Mouse (Mus musculus) hindbrain, embryonic 16.5 days (tissue): ENCODE results near the gene Glipr2. TPM values are rescaled to one million over a fixed set of nuclear protein-coding genes. Genes with fewer than 3 reads are reported as not detected.

Experiments used
- ATAC-seq: fragments of 200-750 bp; cut with Nextera tagmentation; 2 replicates; pipeline ENCODE4 v1.8.0; 2017; ENCODE audit warnings: moderate TSS enrichment, moderate library complexity
- H3K27ac ChIP-seq: fragments of 300-500 bp; sonication (generic); 2 replicates; pipeline ENCODE4 v1.5.1; 2014; ENCODE audit warnings: low read depth, mild to moderate bottlenecking, control low read depth, low read length, moderate library complexity
- H3K27me3 ChIP-seq: fragments of 300-500 bp; sonication (generic); replicated peaks from 2 replicates; pipeline ENCODE4 v1.6.1; 2014; ENCODE audit warnings: low read length; ENCODE audit not compliant: control insufficient read depth, insufficient read depth
- H3K36me3 ChIP-seq: fragments of 300-500 bp; sonication (generic); 2 replicates; pipeline ENCODE4 v1.6.1; 2014; ENCODE audit warnings: mild to moderate bottlenecking, low read length, moderate library complexity, mixed read lengths; ENCODE audit not compliant: control insufficient read depth, insufficient read depth
- H3K4me1 ChIP-seq: fragments of 300-500 bp; sonication (generic); 2 replicates; pipeline ENCODE4 v1.6.1; 2014; ENCODE audit warnings: low read depth, low read length; ENCODE audit not compliant: control insufficient read depth, insufficient read depth
- H3K4me2 ChIP-seq: fragments of 300-500 bp; sonication (generic); 2 replicates; pipeline ENCODE4 v1.6.1; 2014; ENCODE audit warnings: mild to moderate bottlenecking, low read length, control low read depth, moderate library complexity
- H3K4me3 ChIP-seq: fragments of 300-500 bp; sonication (generic); 2 replicates; pipeline ENCODE4 v1.5.1; 2014; ENCODE audit warnings: mild to moderate bottlenecking, low read length, control low read depth, moderate library complexity
- H3K9ac ChIP-seq: fragments of 300-500 bp; sonication (generic); 2 replicates; pipeline ENCODE4 v1.6.1; 2014; ENCODE audit warnings: low read depth, mild to moderate bottlenecking, control low read depth, low read length, moderate library complexity
- H3K9me3 ChIP-seq: fragments of 300-500 bp; sonication (generic); 2 replicates; pipeline ENCODE4 v1.6.1; 2014; ENCODE audit warnings: mild to moderate bottlenecking, low read length, moderate library complexity; ENCODE audit not compliant: control insufficient read depth
- WGBS: fragments of 180-500 bp; shearing (Covaris S2); extraction: QIAGEN DNeasy Blood & Tissue Kit; methylation state at CpG from one replicate; pipeline ENCODE4 v1.1.7; 2014; 5-methylcytosine and 5-hydroxymethylcytosine counted together
- polyA plus RNA-seq: library from polyadenylated mRNA; unstranded; fragments of >200 nt; fragmentation: Nextera tagmentation; extraction: Ambion mirVana; gene quantifications from 2 replicates; pipeline ENCODE4 v1.2.1, GENCODE M21; 2015

The Glipr2 gene
- polyA plus RNA-seq, 1 experiment from 2014 or later, result 32.5 TPM

GRCm38 (mm10) chr4:44011799-44012198 is 54.6 kb downstream of the Glipr2 start:
- 88% methylated on average over 3 of the region's 3 CpGs for WGBS
- H3K9me3 ChIP-seq, result no peaks in the 10 kb centered on the region
- peak overlapping the region; percentile 53 for H3K9ac ChIP-seq
- H3K27me3 ChIP-seq, result no peaks in the 10 kb centered on the region
- H3K4me3 ChIP-seq, result peak overlapping the region; percentile 96
- no peak overlapping the region for H3K27ac ChIP-seq
- no peak for ATAC-seq
- H3K4me1 ChIP-seq, result peaks cover 21% of the 10 kb centered on the region
- H3K4me2 ChIP-seq, result peak overlapping the region; percentile 59
- no peaks in the 10 kb centered on the region for H3K36me3 ChIP-seq

- H3K27ac ChIP-seq, result peak overlapping the region; percentile 80
- H3K4me2 ChIP-seq, result peak overlapping the region; percentile 93
- H3K36me3 ChIP-seq, result no peaks in the 10 kb centered on the region
- H3K4me3 ChIP-seq, result peak overlapping the region; percentile 96
- peak; percentile 99 for ATAC-seq
- under 1% methylated on average over 76 of the region's 77 CpGs for WGBS
- H3K9me3 ChIP-seq, result no peaks in the 10 kb centered on the region
- H3K9ac ChIP-seq, result peak overlapping the region; percentile 90
- H3K27me3 ChIP-seq, result no peaks in the 10 kb centered on the region
- H3K4me1 ChIP-seq, result peaks cover 21% of the 10 kb centered on the region
These were observed 55.5 kb downstream of the Glipr2 start for GRCm38 (mm10) chr4:44012376-44013367.

GRCm38 (mm10) chr4:44013391-44014070 is 56.3 kb downstream of the Glipr2 start:
- no peaks in the 10 kb centered on the region for H3K9me3 ChIP-seq
- H3K27ac ChIP-seq, result no peak overlapping the region
- 0 out of 2 replicates have a peak, but pooled peaks cover under 1% of the 10 kb centered on the region for H3K36me3 ChIP-seq
- H3K27me3 ChIP-seq, result no peaks in the 10 kb centered on the region
- H3K4me2 ChIP-seq, result peak overlapping the region; percentile 93
- ATAC-seq, result no peak
- H3K9ac ChIP-seq, result peak overlapping the region; percentile 90
- peaks cover 21% of the 10 kb centered on the region for H3K4me1 ChIP-seq
- peak overlapping the region; percentile 96 for H3K4me3 ChIP-seq
- 31% methylated on average over 11 of the region's 11 CpGs for WGBS

GRCm38 (mm10) chr4:44016071-44016470 is 58.9 kb downstream of the Glipr2 start:
- WGBS, result 94% methylated on average over 4 of the region's 4 CpGs
- peaks cover 22% of the 10 kb centered on the region for H3K36me3 ChIP-seq
- ATAC-seq, result no peak

GRCm38 (mm10) chr4:44016791-44017190 is 59.6 kb downstream of the Glipr2 start:
- no peak overlapping the region for H3K4me3 ChIP-seq
- H3K4me2 ChIP-seq, result no peak overlapping the region
- 96% methylated on average over 12 of the region's 12 CpGs for WGBS
- no peak overlapping the region for H3K27ac ChIP-seq
- no peak overlapping the region for H3K9ac ChIP-seq
- H3K36me3 ChIP-seq, result peaks cover 26% of the 10 kb centered on the region
- H3K9me3 ChIP-seq, result no peaks in the 10 kb centered on the region
- H3K27me3 ChIP-seq, result no peaks in the 10 kb centered on the region
- ATAC-seq, result no peak
- peaks cover 21% of the 10 kb centered on the region for H3K4me1 ChIP-seq

More at GRCm38 (mm10) chr4:44016071-44016470, 58.9 kb downstream of the Glipr2 start:
- Histone ChIP-seq H3K4me2 (no peak overlapping the region), H3K27me3 (no peaks in the 10 kb centered on the region), H3K27ac (no peak overlapping the region), H3K9ac (no peak overlapping the region), H3K4me1 (peaks cover 21% of the 10 kb centered on the region), H3K9me3 (no peaks in the 10 kb centered on the region), H3K4me3 (no peak overlapping the region)

- H3K4me3 ChIP-seq, result no peak overlapping the region
- ATAC-seq, result no peak
- H3K4me1 ChIP-seq, result no peaks in the 10 kb centered on the region
- H3K27me3 ChIP-seq, result no peaks in the 10 kb centered on the region
- no peak overlapping the region for H3K4me2 ChIP-seq
- H3K27ac ChIP-seq, result no peak overlapping the region
- 90% methylated on average over 4 of the region's 4 CpGs for WGBS
- H3K36me3 ChIP-seq, result peaks cover 64% of the 10 kb centered on the region
- H3K9me3 ChIP-seq, result no peaks in the 10 kb centered on the region
- H3K9ac ChIP-seq, result no peak overlapping the region
These were observed 65.1 kb downstream of the Glipr2 start for GRCm38 (mm10) chr4:44022323-44022722.

GRCm38 (mm10) chr4:44022766-44023165 is 65.6 kb downstream of the Glipr2 start:
- Histone ChIP-seq H3K4me3 (no peak overlapping the region), H3K27me3 (no peaks in the 10 kb centered on the region), H3K27ac (no peak overlapping the region), H3K4me2 (no peak overlapping the region), H3K9ac (no peak overlapping the region), H3K36me3 (peaks cover 67% of the 10 kb centered on the region), H3K4me1 (no peaks in the 10 kb centered on the region), H3K9me3 (no peaks in the 10 kb centered on the region)
- ATAC-seq, result no peak
- WGBS, result 90% methylated on average over 11 of the region's 11 CpGs

- H3K27ac ChIP-seq, result no peak overlapping the region
- 95% methylated on average over 9 of the region's 9 CpGs for WGBS
- no peaks in the 10 kb centered on the region for H3K27me3 ChIP-seq
- no peak overlapping the region for H3K4me3 ChIP-seq
- ATAC-seq, result no peak
- H3K36me3 ChIP-seq, result peaks cover 66% of the 10 kb centered on the region
- no peaks in the 10 kb centered on the region for H3K4me1 ChIP-seq
- no peaks in the 10 kb centered on the region for H3K9me3 ChIP-seq
- H3K9ac ChIP-seq, result no peak overlapping the region
- H3K4me2 ChIP-seq, result no peak overlapping the region
These were observed 66.5 kb downstream of the Glipr2 start for GRCm38 (mm10) chr4:44023681-44024080.

- no peak for ATAC-seq
- Histone ChIP-seq H3K4me3 (no peak overlapping the region), H3K27me3 (no peaks in the 10 kb centered on the region), H3K9ac (no peak overlapping the region), H3K27ac (no peak overlapping the region), H3K4me2 (no peak overlapping the region), H3K4me1 (no peaks in the 10 kb centered on the region), H3K9me3 (no peaks in the 10 kb centered on the region), H3K36me3 (peaks cover 62% of the 10 kb centered on the region)
- WGBS, result over 99% methylated on average over 6 of the region's 6 CpGs
These were observed 67.0 kb downstream of the Glipr2 start for GRCm38 (mm10) chr4:44024241-44024640.
